Mouse (Mus musculus) midbrain, embryonic 14.5 days (tissue): ENCODE results near the gene Ifi35. TPM values are rescaled to one million over a fixed set of nuclear protein-coding genes. Genes with fewer than 3 reads are reported as not detected.
A peak's percentile ranks its signal among the peaks of the same experiment; 100 is the strongest.
"Not testable (repeated sequence)": the region's sequence is repeated elsewhere in the genome, so short reads cannot be mapped to it uniquely, and the experiment has no call there.

Experiments
- ATAC-seq: fragments of 200-750 bp; cut with Nextera tagmentation; 2 replicates; pipeline ENCODE4 v1.8.0; 2017; ENCODE audit warnings: moderate number of reproducible peaks, moderate library complexity; ENCODE audit not compliant: low FRiP score, low TSS enrichment
- DNase-seq: peaks from one replicate; pipeline ENCODE4 v3.0.0-alpha.2; 2015
- H3K27ac ChIP-seq: fragments of 300-500 bp; sonication (generic); replicated peaks from 2 replicates; pipeline ENCODE4 v1.5.1; 2014; ENCODE audit warnings: mild to moderate bottlenecking, low read depth, low read length, moderate library complexity
- H3K27me3 ChIP-seq: fragments of 300-500 bp; sonication (generic); 2 replicates; pipeline ENCODE4 v1.6.1; 2014; ENCODE audit warnings: low read length, control low read depth, mixed read lengths; ENCODE audit not compliant: control insufficient read depth, insufficient read depth
- H3K36me3 ChIP-seq: fragments of 300-500 bp; sonication (generic); 2 replicates; pipeline ENCODE4 v1.6.1; 2014; ENCODE audit warnings: low read length, control low read depth; ENCODE audit not compliant: control insufficient read depth, insufficient read depth
- H3K4me1 ChIP-seq: fragments of 300-500 bp; sonication (generic); 2 replicates; pipeline ENCODE4 v1.6.1; 2014; ENCODE audit warnings: mild to moderate bottlenecking, antibody characterized with exemption, low read length, control low read depth; ENCODE audit not compliant: control insufficient read depth, insufficient read depth
- H3K4me2 ChIP-seq: fragments of 300-500 bp; sonication (generic); 2 replicates; pipeline ENCODE4 v1.6.1; 2014; ENCODE audit warnings: mild to moderate bottlenecking, low read length, moderate library complexity
- H3K4me3 ChIP-seq: fragments of 300-500 bp; sonication (generic); replicated peaks from 2 replicates; pipeline ENCODE4 v1.5.1; 2014; ENCODE audit warnings: low read depth, low read length
- H3K9ac ChIP-seq: fragments of 300-500 bp; sonication (generic); replicated peaks from 2 replicates; pipeline ENCODE4 v1.6.1; 2014; ENCODE audit warnings: mild to moderate bottlenecking, low read length, moderate library complexity
- H3K9me3 ChIP-seq: fragments of 300-500 bp; sonication (generic); 2 replicates; pipeline ENCODE4 v1.6.1; 2016; ENCODE audit warnings: low read length, control low read depth, mixed read lengths; ENCODE audit not compliant: control insufficient read depth
- WGBS: fragments of 180-500 bp; shearing (Covaris S2); extraction: QIAGEN DNeasy Blood & Tissue Kit; methylation state at CpG from one replicate; pipeline ENCODE4 v1.1.7; 2014; 5-methylcytosine and 5-hydroxymethylcytosine counted together
- polyA plus RNA-seq: library from polyadenylated mRNA; unstranded; fragments of >200 nt; fragmentation: Nextera tagmentation; extraction: Ambion mirVana; gene quantifications from 2 replicates; pipeline ENCODE4 v1.2.1, GENCODE M21; 2014

The Ifi35 gene
- polyA plus RNA-seq, 1 experiment from 2014 or later: 5.9 TPM

- peak; percentile 90 for ATAC-seq
- Histone ChIP-seq H3K4me2 (peak within 1 kb of the TSS; percentile 79), H3K9ac (peak within 1 kb of the TSS; percentile 80), H3K4me3 (peak within 1 kb of the TSS; percentile 84), H3K36me3 (peaks cover 14% of the 10 kb centered on the region), H3K4me1 (peaks cover 23% of the 10 kb centered on the region), H3K9me3 (no peaks in the 10 kb centered on the region), H3K27me3 (no peaks in the 10 kb centered on the region), H3K27ac (peak within 1 kb of the TSS; percentile 88)
- peak; percentile 99 for DNase-seq
- under 1% methylated on average over 81 of the region's 81 CpGs for WGBS
Measured at GRCm38 (mm10) chr11:101424925-101425813, 23.0 kb upstream of the Ifi35 start, which contains the start of the genes Rundc1 and Ptges3l. Rundc1 (plus strand) TSS chr11:101425085. Ptges3l (minus strand) TSS chr11:101425333.

- peak overlapping the region; percentile 79 for H3K4me2 ChIP-seq
- peak overlapping the region; percentile 80; the same call in 1 of the 2 replicates for H3K9ac ChIP-seq
- H3K9me3 ChIP-seq: no peaks in the 10 kb centered on the region
- peaks cover 24% of the 10 kb centered on the region for H3K36me3 ChIP-seq
- WGBS: 72% methylated on average over 8 of the region's 8 CpGs
- H3K4me3 ChIP-seq: peak overlapping the region; percentile 84
- no peak overlapping the region for H3K27ac ChIP-seq
- ATAC-seq: no peak
- no peak for DNase-seq
- no peaks in the 10 kb centered on the region for H3K27me3 ChIP-seq
- H3K4me1 ChIP-seq: peaks cover 23% of the 10 kb centered on the region
Measured at GRCm38 (mm10) chr11:101426165-101426564, 22.0 kb upstream of the Ifi35 start.

- no peaks in the 10 kb centered on the region for H3K9me3 ChIP-seq
- no peak overlapping the region for H3K4me2 ChIP-seq
- H3K27me3 ChIP-seq: no peaks in the 10 kb centered on the region
- 91% methylated on average over 9 of the region's 9 CpGs for WGBS
- peaks cover 9% of the 10 kb centered on the region for H3K4me1 ChIP-seq
- no peak overlapping the region for H3K9ac ChIP-seq
- H3K4me3 ChIP-seq: no peak overlapping the region
- no peak for ATAC-seq
- no peak overlapping the region for H3K27ac ChIP-seq
- no peak for DNase-seq
- peaks cover 72% of the 10 kb centered on the region for H3K36me3 ChIP-seq
Measured at GRCm38 (mm10) chr11:101431327-101431726, 16.9 kb upstream of the Ifi35 start.

GRCm38 (mm10) chr11:101433396-101433795, 14.8 kb upstream of the Ifi35 start:
- ATAC-seq: no peak
- H3K4me2 ChIP-seq: no peak overlapping the region

GRCm38 (mm10) chr11:101435831-101436230, 12.4 kb upstream of the Ifi35 start:
- peaks cover 52% of the 10 kb centered on the region for H3K36me3 ChIP-seq
- H3K4me2 ChIP-seq: no peak overlapping the region
- no peaks in the 10 kb centered on the region for H3K27me3 ChIP-seq
- no peak overlapping the region for H3K9ac ChIP-seq
- no peak for DNase-seq
- H3K9me3 ChIP-seq: no peaks in the 10 kb centered on the region
- H3K4me1 ChIP-seq: no peaks in the 10 kb centered on the region
- ATAC-seq: no peak
- no peak overlapping the region for H3K4me3 ChIP-seq
- WGBS: 85% methylated on average over 4 of the region's 4 CpGs
- H3K27ac ChIP-seq: no peak overlapping the region

More at GRCm38 (mm10) chr11:101433396-101433795, 14.8 kb upstream of the Ifi35 start:
- 92% methylated on average over 13 of the region's 13 CpGs for WGBS
- Histone ChIP-seq H3K4me3 (no peak overlapping the region), H3K4me1 (no peaks in the 10 kb centered on the region), H3K36me3 (peaks cover 72% of the 10 kb centered on the region), H3K27me3 (no peaks in the 10 kb centered on the region), H3K9me3 (no peaks in the 10 kb centered on the region), H3K27ac (no peak overlapping the region), H3K9ac (no peak overlapping the region)
- DNase-seq: no peak

- Histone ChIP-seq H3K9ac (no peak overlapping the region), H3K4me3 (no peak overlapping the region), H3K4me1 (no peaks in the 10 kb centered on the region), H3K27me3 (no peaks in the 10 kb centered on the region), H3K36me3 (peaks cover 41% of the 10 kb centered on the region), H3K9me3 (no peaks in the 10 kb centered on the region), H3K27ac (no peak overlapping the region), H3K4me2 (no peak overlapping the region)
- ATAC-seq: no peak
- DNase-seq: no peak
- WGBS: 34% methylated on average over 4 of the region's 4 CpGs
Measured at GRCm38 (mm10) chr11:101436916-101437315, 11.3 kb upstream of the Ifi35 start.

- H3K36me3 ChIP-seq: peaks cover 30% of the 10 kb centered on the region
- DNase-seq, H3K4me2 ChIP-seq, H3K27ac ChIP-seq, ATAC-seq, H3K27me3 ChIP-seq, H3K9ac ChIP-seq, H3K4me3 ChIP-seq, H3K9me3 ChIP-seq, H3K4me1 ChIP-seq: not testable (repeated sequence)
- WGBS: 70% methylated on average over 3 of the region's 3 CpGs
Measured at GRCm38 (mm10) chr11:101438006-101438405, 10.2 kb upstream of the Ifi35 start.

GRCm38 (mm10) chr11:101441450-101442126, 6.6 kb upstream of the Ifi35 start:
- not testable (repeated sequence) for DNase-seq, H3K9ac ChIP-seq, H3K27ac ChIP-seq, H3K27me3 ChIP-seq, H3K4me1 ChIP-seq, H3K9me3 ChIP-seq, ATAC-seq
- H3K36me3 ChIP-seq: peaks cover 29% of the 10 kb centered on the region
- H3K4me2 ChIP-seq: peak overlapping the region; percentile 42
- H3K4me3 ChIP-seq: peak overlapping the region; percentile 15; the same call in 1 of the 2 replicates
- 39% methylated on average over 15 of the region's 15 CpGs for WGBS
